Mouse (Mus musculus) olfactory bulb, adult 2 months (tissue): Measurements from ENCODE around the gene Olfr16.

Experiments
- CTCF ChIP-seq: fragments of 200-500 bp; IDR thresholded peaks from 2 replicates; pipeline ENCODE4 v1.5.1; 2012; ENCODE audit warnings: low read depth, mild to moderate bottlenecking, low read length, moderate library complexity; ENCODE audit not compliant: insufficient read depth
- POLR2A ChIP-seq: fragments of 200-500 bp; IDR thresholded peaks from 2 replicates; pipeline ENCODE4 v1.6.1; 2012; ENCODE audit warnings: mild to moderate bottlenecking, low read depth, low read length, moderate library complexity; ENCODE audit not compliant: insufficient read depth

- TF ChIP-seq CTCF, result no peak
- TF ChIP-seq POLR2A, result no peak
These were observed 39.8 kb downstream of the Olfr16 start for GRCm38 (mm10) chr1:172989794-172990634.
